Mouse (Mus musculus) liver, embryonic 16.5 days (tissue): Measurements from ENCODE around the gene Myo7a. TPM values are rescaled to one million over a fixed set of nuclear protein-coding genes. Genes with fewer than 3 reads are reported as not detected.

Experiments
- ATAC-seq: fragments of 200-750 bp; cut with Nextera tagmentation; 2 replicates; pipeline ENCODE4 v1.8.0; 2017; ENCODE audit warnings: low read depth, mild to moderate bottlenecking, moderate number of reproducible peaks, moderate library complexity
- H3K27ac ChIP-seq: fragments of 300-500 bp; sonication (generic); 2 replicates; pipeline ENCODE4 v1.5.1; 2014; ENCODE audit warnings: mild to moderate bottlenecking, low read length
- H3K27me3 ChIP-seq: fragments of 300-500 bp; sonication (generic); 2 replicates; pipeline ENCODE4 v1.6.1; 2014; ENCODE audit warnings: low read depth, low read length, mixed read lengths; ENCODE audit not compliant: control insufficient read depth, insufficient read depth
- H3K36me3 ChIP-seq: fragments of 300-500 bp; sonication (generic); 2 replicates; pipeline ENCODE4 v1.6.1; 2014; ENCODE audit warnings: mild to moderate bottlenecking; ENCODE audit not compliant: control insufficient read depth, insufficient read depth
- H3K4me1 ChIP-seq: fragments of 300-500 bp; sonication (generic); 2 replicates; pipeline ENCODE4 v1.6.1; 2014; ENCODE audit warnings: low read depth, low read length, mixed read lengths; ENCODE audit not compliant: control insufficient read depth
- H3K4me2 ChIP-seq: fragments of 300-500 bp; sonication (generic); 2 replicates; pipeline ENCODE4 v1.6.1; 2014; ENCODE audit warnings: low read depth, low read length, mixed read lengths
- H3K4me3 ChIP-seq: fragments of 300-500 bp; sonication (generic); 2 replicates; pipeline ENCODE4 v1.5.1; 2014; ENCODE audit warnings: low read depth, mild to moderate bottlenecking, low read length
- H3K9ac ChIP-seq: fragments of 300-500 bp; sonication (generic); 2 replicates; pipeline ENCODE4 v1.6.1; 2014; ENCODE audit warnings: low read depth, low read length
- H3K9me3 ChIP-seq: fragments of 300-500 bp; sonication (generic); replicated peaks from 2 replicates; pipeline ENCODE4 v1.6.1; 2016; ENCODE audit warnings: low read length; ENCODE audit not compliant: control insufficient read depth
- WGBS: fragments of 180-500 bp; shearing (Covaris S2); extraction: QIAGEN DNeasy Blood & Tissue Kit; methylation state at CpG from one replicate; pipeline ENCODE4 v1.1.7; 2014; ENCODE audit not compliant: insufficient replicate concordance; 5-methylcytosine and 5-hydroxymethylcytosine counted together
- polyA plus RNA-seq: library from polyadenylated mRNA; unstranded; fragments of >200 nt; fragmentation: Nextera tagmentation; extraction: Ambion mirVana; gene quantifications from 2 replicates; pipeline ENCODE4 v1.2.1, GENCODE M21; 2015

The Myo7a gene
- polyA plus RNA-seq, 1 experiment from 2014 or later: 12.1 TPM

GRCm38 (mm10) chr7:98102488-98102887, 16.8 kb downstream of the Myo7a start:
- ATAC-seq: no peak
- Histone ChIP-seq H3K27ac (no peak overlapping the region), H3K9ac (no peak overlapping the region; the same call in 1 of the 2 replicates), H3K9me3 (no peaks in the 10 kb centered on the region), H3K4me2 (peak overlapping the region; percentile 52; the same call in 1 of the 2 replicates), H3K36me3 (peaks cover under 1% of the 10 kb centered on the region; the same call in 1 of the 2 replicates), H3K27me3 (no peaks in the 10 kb centered on the region), H3K4me3 (no peak overlapping the region), H3K4me1 (peaks cover 13% of the 10 kb centered on the region)
- WGBS: 81% methylated on average over 11 of the region's 11 CpGs

- H3K27me3 ChIP-seq: no peaks in the 10 kb centered on the region
- WGBS: 79% methylated on average over 8 of the region's 8 CpGs
- H3K4me2 ChIP-seq: no peak overlapping the region
- H3K36me3 ChIP-seq: peaks cover 3% of the 10 kb centered on the region; the same call in 1 of the 2 replicates
- no peak overlapping the region for H3K9ac ChIP-seq
- H3K27ac ChIP-seq: no peak overlapping the region
- no peak for ATAC-seq
- no peaks in the 10 kb centered on the region for H3K4me1 ChIP-seq
- H3K9me3 ChIP-seq: no peaks in the 10 kb centered on the region
- no peak overlapping the region for H3K4me3 ChIP-seq
These were observed 21.8 kb downstream of the Myo7a start for GRCm38 (mm10) chr7:98097557-98097956.

- Histone ChIP-seq H3K4me3 (no peak overlapping the region), H3K4me2 (no peak overlapping the region), H3K36me3 (peaks cover 3% of the 10 kb centered on the region; the same call in 1 of the 2 replicates), H3K27ac (no peak overlapping the region), H3K9me3 (no peaks in the 10 kb centered on the region), H3K27me3 (no peaks in the 10 kb centered on the region), H3K9ac (no peak overlapping the region), H3K4me1 (no peaks in the 10 kb centered on the region)
- WGBS: 74% methylated on average over 4 of the region's 4 CpGs
- no peak for ATAC-seq
These were observed 23.5 kb downstream of the Myo7a start for GRCm38 (mm10) chr7:98095852-98096251.

- WGBS: 19% methylated on average over 2 of the region's 2 CpGs
These were observed 33.0 kb downstream of the Myo7a start for GRCm38 (mm10) chr7:98086346-98086745.

GRCm38 (mm10) chr7:98085314-98085713, 34.0 kb downstream of the Myo7a start:
- ATAC-seq: peak; percentile 32; the same call in 1 of the 2 replicates
- peak overlapping the region; percentile 33; the same call in 1 of the 2 replicates for H3K4me2 ChIP-seq
- H3K4me1 ChIP-seq: no peaks in the 10 kb centered on the region
- 23% methylated on average over 7 of the region's 7 CpGs for WGBS
- peak overlapping the region; percentile 27 for H3K4me3 ChIP-seq
- no peak overlapping the region for H3K9ac ChIP-seq
- peak overlapping the region; percentile 43; the same call in 1 of the 2 replicates for H3K27ac ChIP-seq
- H3K36me3 ChIP-seq: no peaks in the 10 kb centered on the region
- no peaks in the 10 kb centered on the region for H3K9me3 ChIP-seq
- H3K27me3 ChIP-seq: no peaks in the 10 kb centered on the region

More at GRCm38 (mm10) chr7:98086346-98086745, 33.0 kb downstream of the Myo7a start:
- no peaks in the 10 kb centered on the region for H3K9me3 ChIP-seq
- no peak overlapping the region for H3K9ac ChIP-seq
- no peaks in the 10 kb centered on the region for H3K27me3 ChIP-seq
- H3K4me1 ChIP-seq: no peaks in the 10 kb centered on the region
- no peaks in the 10 kb centered on the region for H3K36me3 ChIP-seq
- H3K27ac ChIP-seq: no peak overlapping the region
- no peak overlapping the region for H3K4me2 ChIP-seq
- H3K4me3 ChIP-seq: no peak overlapping the region
- no peak for ATAC-seq

GRCm38 (mm10) chr7:98084541-98085293, 34.6 kb downstream of the Myo7a start:
- H3K36me3 ChIP-seq: no peaks in the 10 kb centered on the region
- peak; percentile 19; the same call in 1 of the 2 replicates for ATAC-seq
- H3K4me1 ChIP-seq: no peaks in the 10 kb centered on the region
- peak overlapping the region; percentile 27 for H3K4me3 ChIP-seq
- H3K9ac ChIP-seq: no peak overlapping the region
- H3K27ac ChIP-seq: peak overlapping the region; percentile 43; the same call in 1 of the 2 replicates
- 19% methylated on average over 12 of the region's 12 CpGs for WGBS
- H3K9me3 ChIP-seq: no peaks in the 10 kb centered on the region
- no peaks in the 10 kb centered on the region for H3K27me3 ChIP-seq
- H3K4me2 ChIP-seq: peak overlapping the region; percentile 33

- Histone ChIP-seq H3K27ac (no peak overlapping the region), H3K4me1 (no peaks in the 10 kb centered on the region), H3K4me2 (no peak overlapping the region), H3K9me3 (no peaks in the 10 kb centered on the region), H3K27me3 (no peaks in the 10 kb centered on the region), H3K4me3 (no peak overlapping the region), H3K9ac (no peak overlapping the region), H3K36me3 (no peaks in the 10 kb centered on the region)
- WGBS: 24% methylated on average over 5 of the region's 5 CpGs
- no peak for ATAC-seq
These were observed 36.9 kb downstream of the Myo7a start for GRCm38 (mm10) chr7:98082376-98082775.

GRCm38 (mm10) chr7:98077453-98077852, 41.9 kb downstream of the Myo7a start:
- Histone ChIP-seq H3K9ac (no peak overlapping the region), H3K4me3 (no peak overlapping the region), H3K27me3 (no peaks in the 10 kb centered on the region), H3K36me3 (no peaks in the 10 kb centered on the region), H3K9me3 (no peaks in the 10 kb centered on the region), H3K27ac (no peak overlapping the region), H3K4me2 (no peak overlapping the region), H3K4me1 (no peaks in the 10 kb centered on the region)
- 69% methylated on average over 11 of the region's 11 CpGs for WGBS
- 0 out of 2 replicates have a peak, but pooled peaks have one; percentile 16 for ATAC-seq

- whole genome bisulfite sequencing: 23% methylated on average over 5 of the region's 5 CpGs
- no peaks in the 10 kb centered on the region for H3K27me3 ChIP-seq
- H3K9ac ChIP-seq: no peak overlapping the region
- no peaks in the 10 kb centered on the region; the same call in 1 of the 2 replicates for H3K4me1 ChIP-seq
- no peak overlapping the region for H3K4me3 ChIP-seq
- no peak overlapping the region for H3K27ac ChIP-seq
- H3K36me3 ChIP-seq: peaks cover 3% of the 10 kb centered on the region
- H3K9me3 ChIP-seq: no peaks in the 10 kb centered on the region
- H3K4me2 ChIP-seq: no peak overlapping the region
- peak; percentile 25; the same call in 1 of the 2 replicates for ATAC-seq
These were observed 47.7 kb downstream of the Myo7a start for GRCm38 (mm10) chr7:98071620-98072019.
